Mouse (Mus musculus): ENCODE data around the gene Gm42906. TPM values are rescaled to one million over a fixed set of nuclear protein-coding genes. Genes with fewer than 3 reads are reported as not detected.
A peak's percentile ranks its signal among the peaks of the same experiment; 100 is the strongest.

The Gm42906 gene
- polyA plus RNA-seq, 1 experiment from 2014 or later, result not detected

- no peaks in the 10 kb centered on the region for H3K27me3 ChIP-seq
- 51% methylated on average over 3 of the region's 3 CpGs for WGBS
- no peak overlapping the region for H3K4me2 ChIP-seq (replicated peaks)
- ATAC-seq (ENCODE audit: insufficient number of reproducible peaks, low FRiP score, low TSS enrichment, low read depth), result no peak
- H3K36me3 ChIP-seq, result no peaks in the 10 kb centered on the region
- H3K4me1 ChIP-seq, result 0 out of 2 replicates have a peak, but pooled peaks cover under 1% of the 10 kb centered on the region
- no peaks in the 10 kb centered on the region for H3K9me3 ChIP-seq (replicated peaks)
- H3K9ac ChIP-seq, result no peak overlapping the region
- no peak overlapping the region for H3K27ac ChIP-seq (replicated peaks)
- no peak overlapping the region for H3K4me3 ChIP-seq (replicated peaks)
Measured at GRCm38 (mm10) chr5:151076917-151077316, 351.0 kb downstream of the Gm42906 start.

- WGBS, result 75% methylated on average over 4 of the region's 4 CpGs
- no peak for ATAC-seq (ENCODE audit: insufficient number of reproducible peaks, low FRiP score, low TSS enrichment, low read depth)
Measured at GRCm38 (mm10) chr5:151074282-151074681, 353.7 kb downstream of the Gm42906 start.

GRCm38 (mm10) chr5:151071430-151071829 is 356.5 kb downstream of the Gm42906 start:
- Histone ChIP-seq H3K36me3 (no peaks in the 10 kb centered on the region), H3K4me3 (replicated peaks) (no peak overlapping the region), H3K27ac (replicated peaks) (peak overlapping the region; percentile 0; the same call in 1 of the 2 replicates), H3K9me3 (replicated peaks) (no peaks in the 10 kb centered on the region), H3K4me1 (peaks cover 16% of the 10 kb centered on the region), H3K9ac (no peak overlapping the region), H3K4me2 (replicated peaks) (no peak overlapping the region), H3K27me3 (no peaks in the 10 kb centered on the region)
- 48% methylated on average over 6 of the region's 6 CpGs for WGBS
- ATAC-seq (ENCODE audit: insufficient number of reproducible peaks, low FRiP score, low TSS enrichment, low read depth), result no peak

More at GRCm38 (mm10) chr5:151074282-151074681, 353.7 kb downstream of the Gm42906 start:
- H3K4me3 ChIP-seq (replicated peaks), result no peak overlapping the region
- no peaks in the 10 kb centered on the region for H3K9me3 ChIP-seq (replicated peaks)
- H3K4me1 ChIP-seq, result peaks cover 16% of the 10 kb centered on the region
- H3K27ac ChIP-seq (replicated peaks), result no peak overlapping the region
- no peak overlapping the region for H3K9ac ChIP-seq
- H3K36me3 ChIP-seq, result no peaks in the 10 kb centered on the region
- no peak overlapping the region for H3K4me2 ChIP-seq (replicated peaks)
- H3K27me3 ChIP-seq, result no peaks in the 10 kb centered on the region

DNA sequence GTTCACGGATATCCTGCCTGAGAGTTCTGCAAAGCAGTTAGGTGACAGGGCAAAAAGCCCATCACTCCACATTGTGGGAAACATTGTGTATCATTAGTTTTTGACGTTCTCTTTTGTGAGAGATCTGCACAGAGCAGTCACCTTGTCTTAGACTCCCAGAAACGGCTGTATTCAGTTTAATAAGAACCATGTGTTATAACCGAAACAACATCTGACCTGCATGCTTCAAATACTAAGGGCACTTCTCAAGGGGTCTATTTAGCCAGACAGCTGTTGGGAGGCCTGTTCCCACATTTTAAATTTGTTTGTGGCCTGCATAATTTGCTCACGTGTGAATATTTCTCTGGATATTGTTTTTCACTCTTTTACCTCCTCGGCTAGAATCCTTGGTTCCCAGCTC is 357.1 kb downstream of the Gm42906 start:
- whole genome bisulfite sequencing, result 35% methylated on average over 6 of the region's 6 CpGs

GRCm38 (mm10) chr5:151069569-151069968 is 358.4 kb downstream of the Gm42906 start:
- H3K4me2 ChIP-seq (replicated peaks), result no peak overlapping the region
- 70% methylated on average over 2 of the region's 2 CpGs for WGBS

More for the DNA sequence above, 357.1 kb downstream of the Gm42906 start:
- H3K27ac ChIP-seq (replicated peaks), result no peak overlapping the region; the same call in 1 of the 2 replicates
- H3K27me3 ChIP-seq, result no peaks in the 10 kb centered on the region
- H3K4me1 ChIP-seq, result peaks cover 16% of the 10 kb centered on the region
- no peak overlapping the region for H3K4me3 ChIP-seq (replicated peaks)
- no peaks in the 10 kb centered on the region for H3K9me3 ChIP-seq (replicated peaks)
- no peaks in the 10 kb centered on the region for H3K36me3 ChIP-seq
- no peak overlapping the region for H3K4me2 ChIP-seq (replicated peaks)
- H3K9ac ChIP-seq, result no peak overlapping the region
- no peak; the same call in 1 of the 2 replicates for ATAC-seq (ENCODE audit: insufficient number of reproducible peaks, low FRiP score, low TSS enrichment, low read depth)

DNA sequence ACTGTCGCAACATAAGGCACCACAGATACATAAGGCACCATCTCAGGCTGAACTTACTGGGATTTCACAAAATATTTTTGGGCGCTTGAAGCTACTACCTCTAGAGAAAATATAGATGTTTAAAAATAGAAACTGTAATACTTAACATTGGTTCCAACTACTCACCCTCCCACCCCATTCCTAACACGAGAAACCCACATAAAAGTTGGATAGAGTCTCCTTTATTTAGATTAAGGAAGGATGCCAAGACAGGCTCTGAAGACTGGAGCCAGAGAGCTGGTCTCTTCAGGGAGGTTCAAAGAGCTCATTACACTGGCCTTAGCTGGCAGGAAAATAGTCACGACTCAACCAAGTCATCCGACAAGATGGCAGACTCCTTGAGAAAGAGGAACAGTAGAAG is 361.9 kb downstream of the Gm42906 start:
- H3K36me3 ChIP-seq, result peaks cover 17% of the 10 kb centered on the region
- H3K4me2 ChIP-seq (replicated peaks), result no peak overlapping the region
- ATAC-seq (ENCODE audit: insufficient number of reproducible peaks, low FRiP score, low TSS enrichment, low read depth), result no peak
- H3K27ac ChIP-seq (replicated peaks), result no peak overlapping the region
- H3K27me3 ChIP-seq, result no peaks in the 10 kb centered on the region
- no peak overlapping the region for H3K4me3 ChIP-seq (replicated peaks)
- H3K4me1 ChIP-seq, result peaks cover 7% of the 10 kb centered on the region
- 59% methylated on average over 5 of the region's 5 CpGs for WGBS
- H3K9me3 ChIP-seq (replicated peaks), result no peaks in the 10 kb centered on the region
- H3K9ac ChIP-seq, result no peak overlapping the region

More at GRCm38 (mm10) chr5:151069569-151069968, 358.4 kb downstream of the Gm42906 start:
- Histone ChIP-seq H3K4me1 (peaks cover 16% of the 10 kb centered on the region), H3K36me3 (no peaks in the 10 kb centered on the region), H3K4me3 (replicated peaks) (no peak overlapping the region), H3K9ac (no peak overlapping the region), H3K9me3 (replicated peaks) (no peaks in the 10 kb centered on the region), H3K27me3 (no peaks in the 10 kb centered on the region), H3K27ac (replicated peaks) (peak overlapping the region; percentile 2; the same call in 1 of the 2 replicates)
- no peak for ATAC-seq (ENCODE audit: insufficient number of reproducible peaks, low FRiP score, low TSS enrichment, low read depth)

GRCm38 (mm10) chr5:151065228-151065627 is 362.7 kb downstream of the Gm42906 start:
- Histone ChIP-seq H3K4me2 (replicated peaks) (no peak overlapping the region), H3K4me1 (no peaks in the 10 kb centered on the region; the same call in 1 of the 2 replicates), H3K4me3 (replicated peaks) (no peak overlapping the region), H3K36me3 (peaks cover 17% of the 10 kb centered on the region), H3K27me3 (no peaks in the 10 kb centered on the region), H3K9me3 (replicated peaks) (no peaks in the 10 kb centered on the region), H3K9ac (no peak overlapping the region), H3K27ac (replicated peaks) (no peak overlapping the region)
- no peak for ATAC-seq (ENCODE audit: insufficient number of reproducible peaks, low FRiP score, low TSS enrichment, low read depth)
- 58% methylated on average over 1 of the region's 1 CpGs for WGBS

- ATAC-seq (ENCODE audit: insufficient number of reproducible peaks, low FRiP score, low TSS enrichment, low read depth), result no peak
- peaks cover 12% of the 10 kb centered on the region; the same call in 1 of the 2 replicates for H3K4me1 ChIP-seq
- no peaks in the 10 kb centered on the region for H3K27me3 ChIP-seq
- 93% methylated on average over 2 of the region's 2 CpGs for WGBS
- H3K4me2 ChIP-seq (replicated peaks), result no peak overlapping the region
- no peak overlapping the region for H3K4me3 ChIP-seq (replicated peaks)
- peaks cover 17% of the 10 kb centered on the region for H3K36me3 ChIP-seq
- H3K9ac ChIP-seq, result no peak overlapping the region
- no peaks in the 10 kb centered on the region for H3K9me3 ChIP-seq (replicated peaks)
- no peak overlapping the region for H3K27ac ChIP-seq (replicated peaks)
Measured at GRCm38 (mm10) chr5:151061942-151062341, 366.0 kb downstream of the Gm42906 start.

DNA sequence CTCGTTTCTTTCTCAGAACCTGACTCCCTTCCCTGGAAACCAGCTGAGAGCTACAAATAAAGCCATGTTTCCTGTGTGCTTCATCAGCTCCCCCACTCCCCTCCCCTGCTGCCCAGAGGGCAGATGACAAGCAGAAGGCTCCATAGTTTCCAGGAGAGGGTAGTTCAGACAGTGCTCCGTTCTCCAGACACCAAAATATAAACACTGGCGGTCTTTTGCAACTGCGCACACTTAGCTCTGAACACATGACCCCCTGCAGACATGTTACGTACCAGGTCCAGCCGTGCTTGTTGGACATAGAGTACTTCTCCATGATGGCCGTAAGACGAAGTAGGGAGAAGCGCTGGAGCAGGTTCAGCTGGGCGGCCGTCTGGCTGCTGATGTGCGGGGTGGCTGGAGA is 367.5 kb downstream of the Gm42906 start:
- no peak for ATAC-seq (ENCODE audit: insufficient number of reproducible peaks, low FRiP score, low TSS enrichment, low read depth)
- Histone ChIP-seq H3K9me3 (replicated peaks) (no peaks in the 10 kb centered on the region), H3K9ac (no peak overlapping the region), H3K27ac (replicated peaks) (no peak overlapping the region), H3K36me3 (peaks cover 17% of the 10 kb centered on the region), H3K4me1 (peaks cover 19% of the 10 kb centered on the region; the same call in 1 of the 2 replicates), H3K4me3 (replicated peaks) (no peak overlapping the region), H3K4me2 (replicated peaks) (no peak overlapping the region), H3K27me3 (no peaks in the 10 kb centered on the region)
- WGBS, result 60% methylated on average over 12 of the region's 12 CpGs

- no peak overlapping the region for H3K4me3 ChIP-seq (replicated peaks)
- H3K9ac ChIP-seq, result no peak overlapping the region
- peaks cover 20% of the 10 kb centered on the region; the same call in 1 of the 2 replicates for H3K4me1 ChIP-seq
- no peaks in the 10 kb centered on the region for H3K9me3 ChIP-seq (replicated peaks)
- H3K27me3 ChIP-seq, result no peaks in the 10 kb centered on the region
- ATAC-seq (ENCODE audit: insufficient number of reproducible peaks, low FRiP score, low TSS enrichment, low read depth), result no peak
- peaks cover 17% of the 10 kb centered on the region for H3K36me3 ChIP-seq
- no peak overlapping the region for H3K4me2 ChIP-seq (replicated peaks)
- 65% methylated on average over 5 of the region's 5 CpGs for WGBS
- no peak overlapping the region for H3K27ac ChIP-seq (replicated peaks)
Measured at GRCm38 (mm10) chr5:151059772-151060171, 368.2 kb downstream of the Gm42906 start.

DNA sequence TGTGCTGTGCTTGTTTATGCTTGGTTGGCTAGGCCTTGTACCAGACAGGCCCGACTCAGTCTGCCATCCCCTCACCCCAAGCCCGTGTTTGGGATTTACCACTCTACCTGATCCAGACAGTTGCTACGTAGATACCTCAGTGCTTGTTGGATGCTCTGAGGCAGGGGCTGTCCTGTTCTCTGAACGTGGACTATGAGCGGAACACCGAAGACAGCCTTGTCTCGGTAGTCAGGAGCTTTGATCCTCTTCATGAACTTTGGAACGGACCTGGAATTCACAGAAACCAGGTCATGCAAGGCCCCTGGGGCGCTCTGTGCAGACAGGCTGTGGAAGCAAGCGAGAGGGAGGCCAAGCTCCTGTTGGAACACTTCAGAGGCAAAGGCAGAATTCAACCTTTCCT is 368.6 kb downstream of the Gm42906 start:
- no peaks in the 10 kb centered on the region for H3K27me3 ChIP-seq
- peaks cover 24% of the 10 kb centered on the region; the same call in 1 of the 2 replicates for H3K4me1 ChIP-seq
- no peaks in the 10 kb centered on the region for H3K9me3 ChIP-seq (replicated peaks)
- ATAC-seq (ENCODE audit: insufficient number of reproducible peaks, low FRiP score, low TSS enrichment, low read depth), result no peak
- H3K36me3 ChIP-seq, result peaks cover 17% of the 10 kb centered on the region
- H3K4me3 ChIP-seq (replicated peaks), result no peak overlapping the region
- no peak overlapping the region for H3K27ac ChIP-seq (replicated peaks)
- no peak overlapping the region for H3K4me2 ChIP-seq (replicated peaks)
- H3K9ac ChIP-seq, result no peak overlapping the region
- 79% methylated on average over 10 of the region's 10 CpGs for WGBS

DNA sequence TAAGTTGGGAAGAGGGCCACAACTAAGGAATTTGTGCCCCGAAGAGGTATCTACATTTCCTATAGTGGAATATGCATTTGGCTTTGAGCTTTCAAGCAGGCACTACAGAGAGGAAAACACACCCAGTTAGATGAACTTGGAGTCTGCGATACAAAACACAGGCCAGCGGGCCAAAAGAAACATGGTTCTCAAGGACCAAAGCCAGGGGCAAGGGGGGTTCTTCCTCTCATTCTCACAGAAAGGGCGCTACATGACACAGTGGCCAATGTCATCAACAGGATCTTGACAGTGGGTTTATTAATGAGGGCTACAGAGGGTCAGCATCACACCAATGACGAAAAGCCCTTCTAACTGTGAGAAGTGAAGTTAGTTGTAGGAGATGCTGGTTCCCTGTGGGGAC is 370.2 kb downstream of the Gm42906 start:
- Histone ChIP-seq H3K27ac (replicated peaks) (no peak overlapping the region), H3K36me3 (peaks cover 10% of the 10 kb centered on the region)

More for the DNA sequence above, 370.2 kb downstream of the Gm42906 start:
- no peaks in the 10 kb centered on the region for H3K27me3 ChIP-seq
- no peaks in the 10 kb centered on the region for H3K9me3 ChIP-seq (replicated peaks)
- peaks cover 26% of the 10 kb centered on the region; the same call in 1 of the 2 replicates for H3K4me1 ChIP-seq
- 91% methylated on average over 5 of the region's 5 CpGs for WGBS
- H3K9ac ChIP-seq, result no peak overlapping the region
- H3K4me2 ChIP-seq (replicated peaks), result no peak overlapping the region
- H3K4me3 ChIP-seq (replicated peaks), result no peak overlapping the region
- ATAC-seq (ENCODE audit: insufficient number of reproducible peaks, low FRiP score, low TSS enrichment, low read depth), result no peak
